Mouse (Mus musculus): Measurements from ENCODE around the gene Ovol2.

GRCm38 (mm10) chr2:144332486-144332885, 540 bp upstream of the Ovol2 start:
- TF ChIP-seq CTCF (IDR thresholded peaks at IDR 0.05): no peak
- no peak for TF ChIP-seq EP300 (IDR thresholded peaks at IDR 0.05)
